Mouse (Mus musculus) forebrain, embryonic 16.5 days (tissue): ENCODE data around the gene Slc39a2. TPM values are rescaled to one million over a fixed set of nuclear protein-coding genes. Genes with fewer than 3 reads are reported as not detected.

Experiments
- ATAC-seq: fragments of 200-750 bp; cut with Nextera tagmentation; 2 replicates; pipeline ENCODE4 v1.8.0; 2017; ENCODE audit warnings: mild to moderate bottlenecking, moderate library complexity
- H3K27ac ChIP-seq: fragments of 300-500 bp; sonication (generic); 2 replicates; pipeline ENCODE4 v1.5.1; 2014; ENCODE audit warnings: low read length, control low read depth
- H3K27me3 ChIP-seq: fragments of 300-500 bp; sonication (generic); replicated peaks from 2 replicates; pipeline ENCODE4 v1.6.1; 2014; ENCODE audit warnings: low read length; ENCODE audit not compliant: control insufficient read depth, insufficient read depth
- H3K36me3 ChIP-seq: fragments of 300-500 bp; sonication (generic); 2 replicates; pipeline ENCODE4 v1.6.1; 2014; ENCODE audit not compliant: control insufficient read depth, insufficient read depth
- H3K4me1 ChIP-seq: fragments of 300-500 bp; sonication (generic); replicated peaks from 2 replicates; pipeline ENCODE4 v1.6.1; 2014; ENCODE audit warnings: low read length; ENCODE audit not compliant: control insufficient read depth, insufficient read depth
- H3K4me2 ChIP-seq: fragments of 300-500 bp; sonication (generic); 2 replicates; pipeline ENCODE4 v1.6.1; 2014; ENCODE audit warnings: mild to moderate bottlenecking, low read length, control low read depth
- H3K4me3 ChIP-seq: fragments of 300-500 bp; sonication (generic); replicated peaks from 2 replicates; pipeline ENCODE4 v1.5.1; 2014; ENCODE audit warnings: mild to moderate bottlenecking, low read length, control low read depth
- H3K9ac ChIP-seq: fragments of 300-500 bp; sonication (generic); replicated peaks from 2 replicates; pipeline ENCODE4 v1.6.1; 2014; ENCODE audit warnings: low read depth, low read length, control low read depth
- H3K9me3 ChIP-seq: fragments of 300-500 bp; sonication (generic); 2 replicates; pipeline ENCODE4 v1.6.1; 2016; ENCODE audit warnings: low read length; ENCODE audit not compliant: control insufficient read depth
- WGBS: fragments of 180-500 bp; shearing (Covaris S2); extraction: QIAGEN DNeasy Blood & Tissue Kit; methylation state at CpG from one replicate; pipeline ENCODE4 v1.1.7; 2014; 5-methylcytosine and 5-hydroxymethylcytosine counted together
- polyA plus RNA-seq: library from polyadenylated mRNA; unstranded; fragments of >200 nt; fragmentation: Nextera tagmentation; extraction: Ambion mirVana; gene quantifications from 2 replicates; pipeline ENCODE4 v1.2.1, GENCODE M21; 2015

The Slc39a2 gene
- polyA plus RNA-seq, 1 experiment from 2014 or later, result 2.6 TPM

GRCm38 (mm10) chr14:51896539-51897170 lies 4.0 kb downstream of the Slc39a2 start:
- Histone ChIP-seq H3K27ac (no peak overlapping the region), H3K4me3 (no peak overlapping the region), H3K36me3 (peaks cover 5% of the 10 kb centered on the region), H3K4me2 (no peak overlapping the region), H3K4me1 (no peaks in the 10 kb centered on the region), H3K27me3 (no peaks in the 10 kb centered on the region), H3K9me3 (no peaks in the 10 kb centered on the region), H3K9ac (no peak overlapping the region)
- ATAC-seq, result no peak
- 59% methylated on average over 8 of the region's 8 CpGs for WGBS

GRCm38 (mm10) chr14:51899351-51899750 lies 6.7 kb downstream of the Slc39a2 start:
- H3K9ac ChIP-seq, result no peak overlapping the region
- no peaks in the 10 kb centered on the region for H3K4me1 ChIP-seq
- 97% methylated on average over 1 of the region's 1 CpGs for WGBS
- no peak overlapping the region for H3K4me3 ChIP-seq
- H3K27me3 ChIP-seq, result no peaks in the 10 kb centered on the region
- no peak overlapping the region for H3K4me2 ChIP-seq
- no peak for ATAC-seq
- H3K9me3 ChIP-seq, result no peaks in the 10 kb centered on the region
- no peaks in the 10 kb centered on the region for H3K36me3 ChIP-seq
- H3K27ac ChIP-seq, result no peak overlapping the region

- Histone ChIP-seq H3K36me3 (no peaks in the 10 kb centered on the region), H3K9me3 (no peaks in the 10 kb centered on the region), H3K27ac (no peak overlapping the region), H3K4me3 (no peak overlapping the region), H3K9ac (no peak overlapping the region), H3K27me3 (no peaks in the 10 kb centered on the region), H3K4me1 (no peaks in the 10 kb centered on the region), H3K4me2 (no peak overlapping the region)
- peak; percentile 75 for ATAC-seq
- whole genome bisulfite sequencing, result 62% methylated on average over 9 of the region's 9 CpGs
These were observed 10.4 kb downstream of the Slc39a2 start for GRCm38 (mm10) chr14:51902806-51903710.

GRCm38 (mm10) chr14:51903782-51904181 lies 11.1 kb downstream of the Slc39a2 start:
- Histone ChIP-seq H3K27me3 (no peaks in the 10 kb centered on the region), H3K4me2 (no peak overlapping the region), H3K4me3 (no peak overlapping the region), H3K4me1 (no peaks in the 10 kb centered on the region), H3K27ac (no peak overlapping the region), H3K9ac (no peak overlapping the region), H3K36me3 (no peaks in the 10 kb centered on the region), H3K9me3 (no peaks in the 10 kb centered on the region)
- no peak for ATAC-seq
- WGBS, result 92% methylated on average over 9 of the region's 9 CpGs

- WGBS, result 69% methylated on average over 7 of the region's 7 CpGs
- ATAC-seq, result no peak
These were observed 12.0 kb downstream of the Slc39a2 start for GRCm38 (mm10) chr14:51904706-51905105.

GRCm38 (mm10) chr14:51906102-51906501 lies 13.4 kb downstream of the Slc39a2 start:
- H3K27me3 ChIP-seq, result no peaks in the 10 kb centered on the region
- H3K4me2 ChIP-seq, result no peak overlapping the region
- H3K4me1 ChIP-seq, result no peaks in the 10 kb centered on the region
- no peaks in the 10 kb centered on the region for H3K36me3 ChIP-seq
- H3K4me3 ChIP-seq, result no peak overlapping the region
- H3K9me3 ChIP-seq, result no peaks in the 10 kb centered on the region
- H3K9ac ChIP-seq, result no peak overlapping the region
- no peak for ATAC-seq
- 97% methylated on average over 11 of the region's 11 CpGs for WGBS
- no peak overlapping the region for H3K27ac ChIP-seq

More at GRCm38 (mm10) chr14:51904706-51905105, 12.0 kb downstream of the Slc39a2 start:
- no peak overlapping the region for H3K4me3 ChIP-seq
- H3K4me1 ChIP-seq, result no peaks in the 10 kb centered on the region
- H3K9ac ChIP-seq, result no peak overlapping the region
- no peak overlapping the region for H3K27ac ChIP-seq
- no peaks in the 10 kb centered on the region for H3K36me3 ChIP-seq
- no peaks in the 10 kb centered on the region for H3K27me3 ChIP-seq
- H3K4me2 ChIP-seq, result no peak overlapping the region
- H3K9me3 ChIP-seq, result no peaks in the 10 kb centered on the region

GRCm38 (mm10) chr14:51911301-51911700 lies 18.6 kb downstream of the Slc39a2 start:
- Histone ChIP-seq H3K27ac (no peak overlapping the region), H3K27me3 (no peaks in the 10 kb centered on the region), H3K4me1 (peaks cover 19% of the 10 kb centered on the region), H3K36me3 (no peaks in the 10 kb centered on the region), H3K4me2 (no peak overlapping the region), H3K4me3 (no peak overlapping the region), H3K9me3 (no peaks in the 10 kb centered on the region), H3K9ac (no peak overlapping the region)
- WGBS, result 84% methylated on average over 10 of the region's 10 CpGs
- ATAC-seq, result no peak

- peaks cover 19% of the 10 kb centered on the region for H3K4me1 ChIP-seq
- H3K36me3 ChIP-seq, result no peaks in the 10 kb centered on the region
- peak overlapping the region; percentile 86; the same call in 1 of the 2 replicates for H3K27ac ChIP-seq
- H3K4me2 ChIP-seq, result peak overlapping the region; percentile 97
- H3K9me3 ChIP-seq, result no peaks in the 10 kb centered on the region
- peak; percentile 11; the same call in 1 of the 2 replicates for ATAC-seq
- H3K27me3 ChIP-seq, result no peaks in the 10 kb centered on the region
- 9% methylated on average over 14 of the region's 14 CpGs for WGBS
- peak overlapping the region; percentile 77 for H3K9ac ChIP-seq
- H3K4me3 ChIP-seq, result peak overlapping the region; percentile 71
These were observed 19.8 kb downstream of the Slc39a2 start for GRCm38 (mm10) chr14:51912391-51913061.
